In genomic region chr4:63316076-63316746, GRCm38 (mm10) we compare ENCODE assay signal across 11 mouse cellular contexts. TPM values are rescaled to one million over a fixed set of nuclear protein-coding genes. Genes with fewer than 3 reads are reported as not detected.
DNase-seq lines count a peak whose midpoint lies in the region; ATAC-seq and TF ChIP-seq lines count a peak whose summit lies in the region.
"Had no signal": no experiment of that assay in that cellular context is flagged by ENCODE, and none has a peak within 500 bp of the region (broad histone marks: within the 10 kb centered on the region; RNA-seq: fewer than 3 reads in every experiment).

No protein-coding gene starts in this region.

- H3K9ac ChIP-seq in forebrain, postnatal 0 days, result no peak overlapping the region
- H3K9ac ChIP-seq: limb, embryonic 12.5 days had no signal

- H3K36me3 ChIP-seq in forebrain, postnatal 0 days (ENCODE audit: insufficient read depth), result no peaks in the 10 kb centered on the region
- H3K36me3 ChIP-seq in forebrain, embryonic 10.5 days (replicated peaks), result peaks cover 6% of the 10 kb centered on the region

- no peaks in the 10 kb centered on the region for H3K4me1 ChIP-seq in forebrain, postnatal 0 days (ENCODE audit: insufficient read depth)
- H3K4me1 ChIP-seq in forebrain, embryonic 10.5 days, result no peaks in the 10 kb centered on the region
- H3K4me1 ChIP-seq: limb, embryonic 12.5 days had no signal

- intact Hi-C loops in heart, postnatal 14 days (cut with DNase I), result no loop called here

- peak; percentile 39; the same call in 1 of the 2 replicates for ATAC-seq in forebrain, postnatal 0 days
- no peak for ATAC-seq in activated CD4-positive, CD25-positive, alpha-beta regulatory T cell, adult 4 months

- H3K27ac ChIP-seq in forebrain, postnatal 0 days (ENCODE audit: low read depth, low read length), result no peak overlapping the region
- no peak overlapping the region for H3K27ac ChIP-seq in forebrain, embryonic 10.5 days
- H3K27ac ChIP-seq: limb, embryonic 12.5 days had no signal

- no peaks in the 10 kb centered on the region for H3K9me3 ChIP-seq in forebrain, postnatal 0 days (ENCODE audit: low read length)
- no peaks in the 10 kb centered on the region for H3K9me3 ChIP-seq in forebrain, embryonic 10.5 days
- H3K9me3 ChIP-seq: limb, embryonic 12.5 days had no signal

- H3K4me3 ChIP-seq in forebrain, postnatal 0 days (ENCODE audit: low read depth, low read length), result no peak overlapping the region
- no peak overlapping the region for H3K4me3 ChIP-seq in forebrain, embryonic 10.5 days
- H3K4me3 ChIP-seq: limb, embryonic 12.5 days had no signal

- WGBS in forebrain, postnatal 0 days, result 63% methylated on average over 9 of the region's 9 CpGs
- 80% methylated on average over 9 of the region's 9 CpGs for WGBS in forebrain, embryonic 10.5 days

- H3K4me2 ChIP-seq in forebrain, postnatal 0 days (ENCODE audit: low read depth), result no peak overlapping the region
- H3K4me2 ChIP-seq: limb, embryonic 12.5 days had no signal

- H3K27me3 ChIP-seq in forebrain, postnatal 0 days (ENCODE audit: insufficient read depth, low read length), result no peaks in the 10 kb centered on the region
- H3K27me3 ChIP-seq in forebrain, embryonic 10.5 days (ENCODE audit: poor library complexity, severe bottlenecking), result no peaks in the 10 kb centered on the region
- H3K27me3 ChIP-seq: limb, embryonic 12.5 days had no signal

- no peak for DNase-seq in forebrain, postnatal 0 days
- no peak for DNase-seq in forebrain, embryonic 10.5 days (ENCODE audit: extremely low spot score, low spot score)
- peak; percentile 52 for DNase-seq in testis, postnatal 14 days (ENCODE audit: low spot score)
- no peak for DNase-seq in testis, postnatal 10 days (ENCODE audit: low spot score)
- DNase-seq in heart, postnatal 14 days, result peak; percentile 50 to 61
- peak; percentile 22 for DNase-seq in ovary, postnatal 14 days (ENCODE audit: low spot score)
- no peak for DNase-seq in cerebellum, postnatal 4 days (ENCODE audit: low spot score in 2 of 2)

- no peak for TF ChIP-seq CTCF in forebrain, postnatal 0 days (IDR thresholded peaks at IDR 0.05; ENCODE audit: low read depth)

RNA-seq across cellular contexts. Expression of gene Orm1, which starts 28.1 kb away (rescaled TPM):
- not detected in 2 replicates for total RNA-seq in forebrain, postnatal 0 days (2014; rRNA removed)
- polyA plus RNA-seq in forebrain, postnatal 0 days (2015; fragmentation: Nextera tagmentation; extraction: Ambion mirVana), result not detected in 2 replicates
- polyA plus RNA-seq in forebrain, embryonic 10.5 days (2016; fragmentation: Nextera tagmentation; extraction: Ambion mirVana), result not detected in 2 replicates
- total RNA-seq in heart, postnatal 14 days (2021), result under 1 TPM; 0.50 to 0.78 TPM
- polyA plus RNA-seq in activated CD4-positive, CD25-positive, alpha-beta regulatory T cell, adult 4 months (2017; shearing (Covaris generic)), result not detected
- total RNA-seq: CH12.LX had no signal
- polyA plus RNA-seq: cortical plate, adult 2 months; limb, embryonic 12.5 days had no signal

RNA-seq across cellular contexts. Expression of gene Orm3, which starts 39.8 kb away (rescaled TPM):
- not detected in 2 replicates for total RNA-seq in forebrain, postnatal 0 days (2014; rRNA removed)
- not detected in 2 replicates for polyA plus RNA-seq in forebrain, postnatal 0 days (2015; fragmentation: Nextera tagmentation; extraction: Ambion mirVana)
- polyA plus RNA-seq in forebrain, embryonic 10.5 days (2016; fragmentation: Nextera tagmentation; extraction: Ambion mirVana), result not detected in 2 replicates
- total RNA-seq in heart, postnatal 14 days (2021), result 1 to 10 TPM in 1 of 2 experiments, under 1 TPM in 1; 0.49 to 1.4 TPM
- under 1 TPM in 1 of 2 experiments, not detected in 1; 0.60 TPM for polyA plus RNA-seq in activated CD4-positive, CD25-positive, alpha-beta regulatory T cell, adult 4 months (2017; shearing (Covaris generic))
- total RNA-seq: CH12.LX had no signal
- polyA plus RNA-seq: cortical plate, adult 2 months; limb, embryonic 12.5 days had no signal

RNA-seq across cellular contexts. Expression of gene Orm2, which starts 46.0 kb away (rescaled TPM):
- total RNA-seq in forebrain, postnatal 0 days (2014; rRNA removed), result not detected in 2 replicates
- not detected in 2 replicates for polyA plus RNA-seq in forebrain, postnatal 0 days (2015; fragmentation: Nextera tagmentation; extraction: Ambion mirVana)
- not detected in 2 replicates for polyA plus RNA-seq in forebrain, embryonic 10.5 days (2016; fragmentation: Nextera tagmentation; extraction: Ambion mirVana)
- under 1 TPM in 1 of 2 experiments, not detected in 1; 0.29 TPM for total RNA-seq in heart, postnatal 14 days (2021)
- 1 to 10 TPM in 1 of 2 experiments, not detected in 1; 1.0 TPM for polyA plus RNA-seq in activated CD4-positive, CD25-positive, alpha-beta regulatory T cell, adult 4 months (2017; shearing (Covaris generic))
- total RNA-seq: CH12.LX had no signal
- polyA plus RNA-seq: cortical plate, adult 2 months; limb, embryonic 12.5 days had no signal

Comparison
In these comparisons a context has a peak if more than half of its experiments do, and no peak if none do; other contexts are left out.
1. DNase-seq: peak in testis, postnatal 14 days (single experiment), heart, postnatal 14 days (2 of 2) and ovary, postnatal 14 days (single experiment); none in forebrain, postnatal 0 days (single experiment), forebrain, embryonic 10.5 days (single experiment), testis, postnatal 10 days (single experiment) and cerebellum, postnatal 4 days (0 of 2).